Mouse (Mus musculus): ENCODE results near the gene Git2.
A peak's percentile ranks its signal among the peaks of the same experiment; 100 is the strongest.

The Git2 gene

GRCm38 (mm10) chr5:114686726-114687210, 88.5 kb downstream of the Git2 start:
- no peak for DNase-seq (ENCODE audit: low spot score in 2 of 2)

GRCm38 (mm10) chr5:114685986-114686385, 89.3 kb downstream of the Git2 start:
- no peak for DNase-seq (ENCODE audit: low spot score in 2 of 2)

GRCm38 (mm10) chr5:114681717-114682116, 93.6 kb downstream of the Git2 start:
- DNase-seq (ENCODE audit: low spot score in 2 of 2): peak; percentile 36 to 40

- peak; percentile 30 to 34 for DNase-seq (ENCODE audit: low spot score in 2 of 2)
These were observed 94.5 kb downstream of the Git2 start for GRCm38 (mm10) chr5:114680676-114681285.

- peak in 1 of 2 experiments; percentile 19 for DNase-seq (ENCODE audit: low spot score in 2 of 2)
These were observed 95.3 kb downstream of the Git2 start for GRCm38 (mm10) chr5:114679841-114680591.
